Mouse (Mus musculus) liver, adult 2 months (tissue): ENCODE measurements around the gene Adamts18. TPM values are rescaled to one million over a fixed set of nuclear protein-coding genes. Genes with fewer than 3 reads are reported as not detected.

Experiments
- DNase-seq: peaks from one replicate; pipeline ENCODE4 v3.0.0-alpha.2; 2011; ENCODE audit warnings: low read depth, low spot score; ENCODE audit errors: extremely low read depth
- H3K27ac ChIP-seq: fragments of 200-500 bp; replicated peaks from 2 replicates; pipeline ENCODE4 v1.5.1; 2012; ENCODE audit warnings: low read depth, mild to moderate bottlenecking, control low read depth, inconsistent platforms, low read length; ENCODE audit not compliant: insufficient read depth
- H3K27me3 ChIP-seq: fragments of 200-500 bp; 2 replicates; pipeline ENCODE4 v1.6.1; 2012; ENCODE audit warnings: mild to moderate bottlenecking, moderate library complexity, low read length, inconsistent platforms; ENCODE audit not compliant: control insufficient read depth, insufficient read depth
- H3K36me3 ChIP-seq: fragments of 200-500 bp; 2 replicates; pipeline ENCODE4 v1.6.1; 2012; ENCODE audit warnings: low read length, inconsistent platforms; ENCODE audit not compliant: control insufficient read depth, insufficient read depth
- H3K4me1 ChIP-seq: fragments of 200-500 bp; 2 replicates; pipeline ENCODE4 v1.6.1; 2011; ENCODE audit warnings: low read length; ENCODE audit not compliant: control insufficient read depth, insufficient read depth
- H3K4me3 ChIP-seq: fragments of 200-500 bp; 2 replicates; pipeline ENCODE4 v1.5.1; 2011; ENCODE audit warnings: low read depth, mild to moderate bottlenecking, control low read depth, low read length, moderate library complexity; ENCODE audit not compliant: insufficient read depth
- H3K79me2 ChIP-seq: fragments of 200-500 bp; 2 replicates; pipeline ENCODE4 v1.6.1; 2012; ENCODE audit warnings: inconsistent platforms, mild to moderate bottlenecking, low read length, moderate library complexity; ENCODE audit not compliant: control insufficient read depth, insufficient read depth
- H3K9ac ChIP-seq: fragments of 200-500 bp; 2 replicates; pipeline ENCODE4 v1.6.1; 2012; ENCODE audit warnings: low read depth, mild to moderate bottlenecking, control low read depth, inconsistent platforms, low read length
- CTCF ChIP-seq: fragments of 200-500 bp; IDR thresholded peaks from 2 replicates; pipeline ENCODE4 v1.5.1; 2011; ENCODE audit warnings: low read depth, low read length, control low read depth
- POLR2A ChIP-seq: fragments of 200-500 bp; IDR thresholded peaks from 2 replicates; pipeline ENCODE4 v1.6.1; 2011; ENCODE audit warnings: low read length, control low read depth; ENCODE audit not compliant: insufficient read depth; ENCODE audit errors: extremely low read depth
- WGBS: fragments of 180-500 bp; shearing (Covaris S2); methylation state at CpG from one replicate; pipeline ENCODE4 v1.1.7; 2018; 5-methylcytosine and 5-hydroxymethylcytosine counted together
- polyA plus RNA-seq: library from polyadenylated mRNA; depleted of rRNA; stranded (reverse); fragments of >200 nt; gene quantifications from 2 replicates; pipeline ENCODE4 v1.2.3, GENCODE M21; 2012
- total RNA-seq: library from RNA; depleted of rRNA; stranded (reverse); fragments of >200 nt; gene quantifications from 2 replicates; pipeline ENCODE4 v1.2.3, GENCODE M21; 2014

The Adamts18 gene
- total and polyA plus RNA-seq, 2 experiments, result under 0.01 TPM; not detected in 1

DNA sequence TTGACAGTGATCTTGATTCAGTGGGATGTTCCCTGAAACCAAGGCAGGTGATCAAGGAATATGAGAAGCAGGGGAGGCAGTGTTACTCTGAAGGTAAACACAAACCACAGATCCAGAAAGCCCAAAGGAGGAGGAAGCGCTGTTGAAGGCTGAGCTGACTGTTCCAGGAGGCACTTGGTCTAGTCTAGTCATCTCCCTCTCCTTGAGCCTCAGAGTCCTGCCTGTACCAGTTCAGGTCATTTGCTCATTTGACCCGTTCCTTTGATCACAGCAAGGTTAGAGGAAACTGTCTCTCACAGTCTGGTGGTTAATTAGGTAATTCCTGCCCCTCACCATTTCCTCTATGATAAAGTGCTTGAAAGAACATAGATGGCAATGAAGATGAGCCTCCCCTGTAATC, 34.0 kb upstream of the Adamts18 start:
- no peak overlapping the region for H3K9ac ChIP-seq
- no peaks in the 10 kb centered on the region for H3K36me3 ChIP-seq
- no peaks in the 10 kb centered on the region for H3K79me2 ChIP-seq
- H3K27ac ChIP-seq, result no peak overlapping the region
- H3K4me1 ChIP-seq, result no peaks in the 10 kb centered on the region
- H3K27me3 ChIP-seq, result no peaks in the 10 kb centered on the region
- 58% methylated on average over 2 of the region's 2 CpGs for WGBS
- no peak for DNase-seq
- no peak overlapping the region for H3K4me3 ChIP-seq
- no peak for TF ChIP-seq CTCF
- TF ChIP-seq POLR2A, result no peak

DNA sequence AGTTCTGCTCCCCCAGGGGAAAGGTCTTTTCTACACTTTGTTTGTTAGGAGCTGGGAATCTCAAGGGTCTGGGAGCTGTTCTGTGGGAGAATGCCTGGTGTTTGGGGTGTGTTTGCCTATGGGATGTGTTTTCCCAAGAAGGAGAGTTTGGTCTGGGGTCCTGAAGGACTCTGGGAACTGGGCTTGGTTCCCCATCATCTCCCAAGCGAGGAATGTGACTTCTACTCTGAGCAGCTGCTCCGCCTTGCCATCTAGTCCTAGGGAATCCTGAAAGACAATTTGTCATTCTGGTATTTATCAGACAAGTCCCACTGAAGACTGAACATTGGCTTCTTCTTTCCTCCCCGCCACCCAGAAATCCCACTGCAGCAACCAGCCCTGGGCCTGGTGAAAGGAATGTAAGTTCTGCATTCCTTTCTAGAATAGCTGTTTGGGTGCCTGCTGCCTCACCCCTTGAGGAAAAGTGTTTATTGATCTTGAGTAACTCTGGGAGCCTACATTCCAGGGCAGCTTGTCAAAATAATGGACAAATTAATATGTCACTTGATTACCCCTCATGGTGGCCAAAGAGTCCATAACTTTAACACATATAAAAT, 30.0 kb upstream of the Adamts18 start:
- Histone ChIP-seq H3K27me3 (no peaks in the 10 kb centered on the region), H3K4me3 (no peak overlapping the region), H3K9ac (no peak overlapping the region), H3K27ac (no peak overlapping the region), H3K36me3 (no peaks in the 10 kb centered on the region), H3K79me2 (no peaks in the 10 kb centered on the region), H3K4me1 (no peaks in the 10 kb centered on the region)
- WGBS, result 64% methylated on average over 3 of the region's 3 CpGs
- TF ChIP-seq CTCF, result no peak
- TF ChIP-seq POLR2A, result no peak
- DNase-seq, result no peak

GRCm38 (mm10) chr8:113873446-113874120, 25.0 kb upstream of the Adamts18 start:
- H3K79me2 ChIP-seq, result no peaks in the 10 kb centered on the region
- no peaks in the 10 kb centered on the region for H3K4me1 ChIP-seq
- DNase-seq, result no peak
- TF ChIP-seq CTCF (no peak), POLR2A (no peak)
- no peaks in the 10 kb centered on the region for H3K27me3 ChIP-seq
- 79% methylated on average over 12 of the region's 12 CpGs for WGBS
- no peak overlapping the region for H3K27ac ChIP-seq
- no peak overlapping the region for H3K4me3 ChIP-seq
- H3K36me3 ChIP-seq, result no peaks in the 10 kb centered on the region
- no peak overlapping the region for H3K9ac ChIP-seq

- H3K79me2 ChIP-seq, result no peaks in the 10 kb centered on the region
- H3K9ac ChIP-seq, result no peak overlapping the region
- no peaks in the 10 kb centered on the region for H3K36me3 ChIP-seq
- H3K4me3 ChIP-seq, result no peak overlapping the region
- no peak for DNase-seq
- H3K4me1 ChIP-seq, result no peaks in the 10 kb centered on the region
- 82% methylated on average over 6 of the region's 6 CpGs for WGBS
- TF ChIP-seq POLR2A (no peak), CTCF (no peak)
- no peaks in the 10 kb centered on the region for H3K27me3 ChIP-seq
- no peak overlapping the region for H3K27ac ChIP-seq
Observed at GRCm38 (mm10) chr8:113872436-113872835, 23.9 kb upstream of the Adamts18 start.

- H3K27me3 ChIP-seq, result no peaks in the 10 kb centered on the region
- no peak overlapping the region for H3K27ac ChIP-seq
- H3K36me3 ChIP-seq, result no peaks in the 10 kb centered on the region
- H3K4me1 ChIP-seq, result no peaks in the 10 kb centered on the region
- TF ChIP-seq CTCF (no peak), POLR2A (no peak)
- WGBS, result 75% methylated on average over 4 of the region's 4 CpGs
- no peaks in the 10 kb centered on the region for H3K79me2 ChIP-seq
- H3K9ac ChIP-seq, result no peak overlapping the region
- H3K4me3 ChIP-seq, result no peak overlapping the region
- DNase-seq, result no peak
Observed at GRCm38 (mm10) chr8:113866530-113866929, 18.0 kb upstream of the Adamts18 start.

DNA sequence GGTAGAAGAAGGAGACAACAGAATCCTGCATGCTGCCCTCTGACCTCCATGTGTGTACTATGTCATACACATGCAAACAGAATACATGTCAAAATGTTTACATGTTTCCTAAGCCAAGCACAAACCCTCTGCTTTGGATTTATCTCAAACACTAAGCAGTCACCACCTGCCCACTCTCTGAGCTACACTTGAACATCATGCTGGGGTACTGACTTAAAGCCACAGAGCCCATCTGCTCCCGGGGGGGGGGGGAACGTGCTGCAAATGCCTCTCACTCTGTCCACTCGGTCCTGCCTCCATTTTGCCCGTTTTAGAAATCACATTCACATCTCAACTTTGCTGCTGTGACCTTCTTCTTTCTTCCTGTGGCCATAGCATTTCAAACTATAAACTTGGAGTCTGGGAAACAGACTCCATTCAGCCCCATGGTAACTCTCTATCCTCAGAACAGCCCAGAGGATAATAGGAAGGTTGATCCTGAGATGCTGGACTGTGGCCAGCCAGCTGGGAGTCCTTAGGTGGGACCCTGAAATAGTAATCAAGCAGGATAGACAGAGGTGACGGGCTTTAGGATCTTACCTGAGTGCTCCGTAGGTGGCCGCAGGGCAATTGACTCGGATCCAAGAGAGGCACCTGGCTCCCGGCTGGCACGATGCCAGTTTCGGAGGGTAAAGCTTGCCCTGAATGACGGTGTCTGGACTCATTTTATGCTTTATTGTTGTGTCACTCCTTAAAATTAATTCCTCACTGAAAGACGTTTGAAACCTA, 17.0 kb upstream of the Adamts18 start:
- Histone ChIP-seq H3K79me2 (no peaks in the 10 kb centered on the region), H3K4me1 (no peaks in the 10 kb centered on the region), H3K27ac (no peak overlapping the region), H3K36me3 (no peaks in the 10 kb centered on the region), H3K4me3 (no peak overlapping the region), H3K27me3 (no peaks in the 10 kb centered on the region), H3K9ac (no peak overlapping the region)
- WGBS, result 80% methylated on average over 13 of the region's 13 CpGs
- no peak for DNase-seq
- TF ChIP-seq POLR2A, result no peak
- TF ChIP-seq CTCF, result no peak
